Mouse (Mus musculus): Measurements from ENCODE around the gene Ralgapb.

- TF ChIP-seq ZNF384 (IDR thresholded peaks at IDR 0.05; ENCODE audit: low read depth, low read length) (peak; percentile 64; the same call in 1 of the 2 replicates), MAFK (IDR thresholded peaks at IDR 0.05; ENCODE audit: insufficient read depth, low read depth, low read length) (0 out of 2 replicates have a peak, but pooled peaks have one; percentile 28)
These were observed 30.1 kb upstream of the Ralgapb start for GRCm38 (mm10) chr2:158379354-158380078.
